Comparison of ENCODE assay signal across 19 mouse cellular contexts in the genomic region with DNA sequence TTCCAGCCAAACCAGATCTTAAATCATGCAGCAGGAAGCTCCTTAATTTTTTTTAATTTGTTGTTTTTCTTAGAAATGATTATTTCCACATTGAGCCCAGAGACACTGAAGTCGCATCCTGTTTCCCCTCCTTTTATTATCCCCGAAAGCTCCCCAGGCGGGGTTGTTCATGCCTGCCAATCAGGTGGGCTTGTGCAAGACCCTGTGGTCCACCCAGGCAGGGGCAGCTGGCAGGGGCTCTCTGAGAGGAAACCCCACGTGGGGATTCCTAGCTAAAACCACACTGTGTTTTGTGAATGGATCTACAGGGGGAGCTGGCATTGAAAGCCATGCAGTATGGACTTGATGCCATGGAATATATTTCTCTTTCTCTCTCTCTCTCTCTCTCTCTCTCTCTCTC.
"Had no signal": no experiment of that assay in that cellular context is flagged by ENCODE, and none has a peak within 500 bp of the region (broad histone marks: within the 10 kb centered on the region; RNA-seq: fewer than 3 reads in every experiment).

No protein-coding gene starts in this region.

- DNase-seq: kidney, adult 8-10 months; kidney, postnatal 25 days; layer of hippocampus, adult 9-11 months; liver, embryonic 13.5 days; lung, postnatal 10 days; lung, postnatal 36 days; retina, postnatal 1 day; right cerebral cortex, postnatal 25 days; spleen, adult 18-20 months; thymus, postnatal 25 days had no signal

- H3K27ac ChIP-seq: layer of hippocampus, adult 2 months; liver, embryonic 13.5 days; lung, embryonic 15.5 days; midbrain, embryonic 15.5 days; neural tube, embryonic 12.5 days; neural tube, embryonic 15.5 days; stomach, embryonic 15.5 days had no signal

- H3K9me3 ChIP-seq: liver, embryonic 13.5 days; lung, embryonic 15.5 days; megakaryocyte, embryonic 14.5 days; midbrain, embryonic 15.5 days; neural tube, embryonic 12.5 days; neural tube, embryonic 15.5 days; stomach, embryonic 15.5 days had no signal

- H3K27me3 ChIP-seq: stomach, embryonic 15.5 days had no signal

- H3K9ac ChIP-seq: liver, embryonic 13.5 days; lung, embryonic 15.5 days; midbrain, embryonic 15.5 days; neural tube, embryonic 12.5 days; neural tube, embryonic 15.5 days; stomach, embryonic 15.5 days had no signal

- H3K4me3 ChIP-seq: layer of hippocampus, adult 2 months; liver, embryonic 13.5 days; lung, embryonic 15.5 days; megakaryocyte, embryonic 14.5 days; midbrain, embryonic 15.5 days; neural tube, embryonic 12.5 days; neural tube, embryonic 15.5 days; stomach, embryonic 15.5 days had no signal

- ATAC-seq: intestine, postnatal 0 days; midbrain, embryonic 15.5 days had no signal

- H3K4me1 ChIP-seq: liver, embryonic 13.5 days; lung, embryonic 15.5 days; stomach, embryonic 15.5 days had no signal

- H3K4me2 ChIP-seq: liver, embryonic 13.5 days; lung, embryonic 15.5 days; midbrain, embryonic 11.5 days; midbrain, embryonic 15.5 days; neural tube, embryonic 12.5 days; neural tube, embryonic 15.5 days; stomach, embryonic 15.5 days had no signal

- H3K36me3 ChIP-seq: liver, embryonic 13.5 days; lung, embryonic 15.5 days; midbrain, embryonic 15.5 days; neural tube, embryonic 12.5 days; neural tube, embryonic 15.5 days; stomach, embryonic 15.5 days had no signal
